Mouse (Mus musculus) fat pad, adult 2 months (tissue): ENCODE measurements around the gene Cpsf6.
A peak's percentile ranks its signal among the peaks of the same experiment; 100 is the strongest.

Experiments used
- DNase-seq: peaks from one replicate; pipeline ENCODE4 v3.0.0-alpha.2; 2011; ENCODE audit warnings: low read depth, low spot score; ENCODE audit errors: extremely low read depth

Gene Cpsf6

DNA sequence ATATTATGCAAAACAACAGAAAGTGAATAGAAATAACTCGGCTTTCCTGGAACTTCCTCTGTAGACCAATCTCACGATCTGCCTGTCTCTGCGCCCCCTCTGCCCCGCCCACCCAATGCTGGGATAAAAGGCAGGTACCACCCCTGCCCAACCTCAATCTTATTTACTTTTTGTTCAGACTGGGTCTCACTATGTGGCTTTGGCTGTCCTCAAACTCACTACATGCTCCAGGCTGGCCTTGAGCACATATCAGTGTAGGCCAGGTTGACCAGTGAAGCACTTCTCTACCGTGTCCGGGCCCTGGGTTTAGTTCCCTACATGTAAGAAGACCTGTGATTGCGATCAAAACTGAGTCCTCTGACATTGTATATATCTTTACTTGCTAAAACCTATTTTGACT is 40.6 kb downstream of the Cpsf6 start:
- DNase-seq, result no peak

DNA sequence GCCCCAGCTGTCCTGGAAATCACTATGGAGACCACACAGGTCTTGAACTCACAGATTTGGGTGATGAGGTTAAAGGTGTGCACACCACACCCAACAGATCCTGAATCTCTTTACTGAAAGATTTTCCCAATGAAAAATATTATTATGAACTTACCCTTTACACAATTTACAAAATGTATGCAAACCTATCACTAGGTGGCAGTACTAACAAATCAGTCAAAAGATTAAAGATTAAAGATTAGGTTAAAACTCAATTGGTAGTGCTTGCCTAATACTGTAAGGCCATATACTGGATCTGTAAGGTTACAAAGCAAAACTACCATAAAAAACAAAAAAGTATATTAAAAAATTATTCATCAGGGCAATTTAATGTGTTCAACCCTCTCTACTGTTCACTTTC is 41.9 kb downstream of the Cpsf6 start:
- no peak for DNase-seq

DNA sequence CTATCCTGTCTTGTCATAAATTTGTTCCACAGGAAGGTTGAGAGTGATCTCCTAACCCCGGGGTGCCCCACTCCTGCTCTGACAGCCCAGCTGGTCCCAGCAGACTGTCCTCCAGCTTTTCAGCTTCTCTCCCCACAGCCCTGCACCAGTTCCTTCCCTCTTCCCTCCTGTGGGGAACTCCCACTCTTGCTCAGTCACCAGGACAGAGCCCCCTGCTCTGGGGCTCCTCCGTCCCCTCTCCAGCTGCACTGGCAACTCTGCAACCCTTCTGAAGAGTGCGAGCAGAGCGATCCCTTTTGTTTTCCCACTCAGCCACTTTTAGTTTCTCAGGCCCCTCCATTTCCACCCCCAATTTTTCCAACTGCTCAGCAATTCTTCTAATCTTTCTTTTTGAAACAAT is 44.2 kb downstream of the Cpsf6 start:
- no peak for DNase-seq

DNA sequence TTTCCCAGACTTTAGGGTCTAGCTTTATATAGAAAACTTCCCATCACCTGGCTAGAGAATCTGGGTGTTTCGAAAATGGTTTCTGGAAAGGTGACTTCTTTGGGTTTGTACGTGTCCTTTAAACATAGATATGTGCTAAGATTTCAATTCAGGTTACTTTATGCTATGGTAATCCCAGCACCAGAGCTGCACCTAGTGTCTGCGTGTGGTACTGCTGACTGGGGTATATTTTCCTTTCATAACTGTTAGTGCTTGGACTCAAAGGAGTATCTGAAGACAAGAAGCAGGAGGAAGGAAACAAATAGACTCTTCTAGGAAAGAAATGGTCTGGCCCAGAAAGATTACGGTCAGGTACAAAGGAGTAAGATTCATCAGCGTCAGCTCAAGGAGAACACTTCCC is 49.3 kb downstream of the Cpsf6 start:
- no peak for DNase-seq

DNA sequence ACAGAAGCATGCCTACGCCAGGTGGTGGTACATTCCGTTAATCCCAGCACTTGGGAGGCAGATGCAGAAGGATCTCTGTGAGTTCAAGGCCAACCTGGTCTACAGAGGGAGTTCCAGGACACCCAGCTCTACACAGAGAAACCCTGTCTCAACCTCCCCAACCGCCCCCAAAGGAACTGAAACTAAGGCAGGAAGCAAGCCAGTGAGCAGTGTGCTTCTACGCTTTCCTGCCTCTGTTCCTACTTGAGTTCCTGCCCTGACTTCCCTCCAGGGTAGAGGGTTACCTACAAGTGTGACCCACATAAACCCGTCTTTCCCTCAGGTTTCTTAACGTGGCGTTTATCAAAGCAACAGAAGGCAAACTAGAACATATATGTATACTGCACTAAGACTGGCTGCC is 56.0 kb downstream of the Cpsf6 start:
- no peak for DNase-seq

DNA sequence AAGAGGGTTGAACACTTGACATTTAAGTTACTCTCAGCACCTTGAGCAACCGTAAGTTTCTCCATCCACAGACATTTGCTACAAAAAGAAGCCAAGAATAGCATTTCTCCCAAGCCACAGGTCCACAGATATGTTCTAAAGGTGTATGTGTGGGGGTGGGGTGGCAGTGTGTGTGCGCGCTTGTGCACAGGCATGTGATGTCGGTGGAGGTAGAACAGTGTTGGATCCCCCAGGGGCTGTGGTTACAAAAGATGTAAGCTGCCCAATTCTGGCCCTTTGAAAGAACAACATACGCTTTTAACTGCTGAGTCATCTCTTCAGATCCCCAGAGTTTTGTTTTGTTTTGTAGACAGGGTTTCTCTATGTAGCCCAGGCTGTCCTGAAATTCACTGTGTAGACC is 57.2 kb downstream of the Cpsf6 start:
- peak; percentile 59 for DNase-seq

DNA sequence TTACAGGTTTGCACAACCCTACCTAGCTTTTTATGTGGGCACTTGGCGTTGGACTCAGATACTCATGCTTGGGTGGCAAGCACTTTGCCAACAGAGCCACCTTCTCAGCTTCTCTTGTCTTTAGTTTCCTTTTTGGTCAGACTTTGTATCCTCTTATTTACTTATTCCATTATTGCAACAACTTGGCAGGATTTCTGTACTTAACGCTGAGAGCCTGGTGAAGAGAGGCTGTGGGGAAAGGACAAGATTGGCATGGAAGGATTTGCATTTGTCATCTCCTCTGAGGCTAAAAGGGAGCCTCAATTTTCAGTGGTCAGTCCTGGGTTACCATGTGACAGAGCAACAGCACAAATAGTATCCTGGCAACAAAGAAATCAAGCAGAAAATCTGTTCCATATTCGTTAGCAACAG is 59.2 kb downstream of the Cpsf6 start:
- no peak for DNase-seq

DNA sequence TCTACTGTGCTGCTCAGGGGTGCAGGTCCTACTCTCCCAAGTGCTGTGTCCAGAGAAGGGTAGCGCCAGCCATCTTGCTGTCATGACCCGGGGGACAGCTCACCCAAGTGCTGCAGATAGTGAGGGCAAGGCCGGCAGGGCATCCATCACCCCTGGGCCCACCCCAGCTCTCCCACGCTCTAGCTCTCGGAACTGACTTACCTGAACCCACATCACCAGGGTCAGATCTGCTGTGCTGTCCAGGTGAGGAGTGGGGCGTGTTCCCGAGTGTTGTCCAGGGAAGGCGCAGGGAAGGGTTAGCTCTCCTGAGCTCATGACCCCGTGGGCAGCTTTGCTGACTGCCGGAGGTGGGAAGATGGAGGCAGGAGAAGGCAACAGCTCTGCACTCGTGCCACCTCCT is 63.4 kb downstream of the Cpsf6 start:
- no peak for DNase-seq

DNA sequence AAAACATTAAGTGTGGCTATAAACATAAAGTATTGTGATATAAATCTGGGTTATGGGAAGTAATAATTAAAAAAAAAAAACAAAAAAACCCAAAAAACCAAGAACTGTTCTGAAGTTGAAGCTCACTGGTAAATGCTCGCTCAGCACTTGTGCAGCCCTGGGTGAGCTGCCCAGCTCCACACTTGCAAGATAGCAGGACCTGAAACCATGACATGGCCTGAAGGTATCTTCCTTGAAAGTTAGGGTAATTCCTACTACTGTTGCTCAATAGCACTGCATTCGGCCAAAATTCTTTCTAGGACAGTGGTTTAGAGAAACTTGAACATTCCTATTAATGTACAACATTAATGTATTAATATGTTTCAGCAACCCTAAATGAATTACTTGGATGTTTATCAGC is 66.7 kb downstream of the Cpsf6 start:
- no peak for DNase-seq

DNA sequence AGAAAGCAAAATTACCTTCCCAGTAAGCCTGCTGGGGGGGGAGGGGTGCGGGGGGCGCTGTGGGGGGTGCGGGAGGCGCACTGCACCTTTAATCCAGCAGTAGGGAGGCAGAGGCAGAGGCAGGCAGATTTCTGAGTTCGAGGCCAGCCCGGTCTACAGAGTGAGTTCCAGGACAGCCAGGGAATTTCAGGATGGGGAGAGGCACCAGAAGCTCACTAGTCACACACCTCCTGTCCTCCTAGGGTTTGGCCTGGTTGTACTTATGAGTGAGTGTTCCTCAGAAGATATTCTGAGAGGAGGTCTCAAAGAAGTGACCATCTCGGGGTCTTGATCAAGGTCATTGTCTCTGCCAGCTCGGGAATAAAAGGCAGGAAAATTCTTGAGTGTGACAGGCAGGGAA is 67.6 kb downstream of the Cpsf6 start:
- no peak for DNase-seq

DNA sequence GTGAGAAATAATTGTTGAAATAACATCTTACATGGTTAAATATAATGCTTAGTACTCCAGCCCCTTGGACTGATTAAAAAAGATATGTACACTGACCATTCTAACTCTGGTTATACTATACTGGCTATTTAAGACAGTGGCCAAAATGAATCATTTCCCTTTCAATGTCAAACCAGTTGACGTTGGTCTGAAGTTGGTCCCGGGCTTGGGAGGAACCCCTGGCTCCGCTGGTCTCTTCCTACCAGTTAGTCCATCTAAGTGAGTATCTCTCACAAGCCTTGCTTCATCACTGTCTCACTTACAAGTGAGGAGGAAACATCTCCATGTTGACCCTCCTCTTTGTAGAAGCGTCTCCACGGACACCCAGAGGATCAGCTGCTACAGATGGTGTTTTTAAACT is 75.4 kb downstream of the Cpsf6 start:
- no peak for DNase-seq

DNA sequence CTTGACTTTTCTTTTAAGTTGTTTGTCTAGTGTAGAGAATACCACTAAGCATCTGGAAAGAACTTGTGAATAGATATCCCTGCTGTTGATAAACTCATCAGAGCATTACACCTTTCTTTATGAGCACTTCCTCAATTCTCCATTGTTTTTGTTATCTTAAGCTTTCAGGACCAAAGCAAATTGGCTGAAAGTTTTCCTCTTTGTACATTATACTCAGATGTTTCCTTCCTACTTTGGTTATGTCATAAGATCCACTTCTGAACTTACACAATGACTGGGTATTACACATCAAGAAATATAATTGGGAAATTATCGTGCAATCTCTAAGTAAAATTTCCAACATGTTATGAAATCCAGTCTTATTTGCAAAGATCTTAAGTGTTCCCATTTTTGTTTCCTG is 78.1 kb downstream of the Cpsf6 start:
- DNase-seq, result no peak

DNA sequence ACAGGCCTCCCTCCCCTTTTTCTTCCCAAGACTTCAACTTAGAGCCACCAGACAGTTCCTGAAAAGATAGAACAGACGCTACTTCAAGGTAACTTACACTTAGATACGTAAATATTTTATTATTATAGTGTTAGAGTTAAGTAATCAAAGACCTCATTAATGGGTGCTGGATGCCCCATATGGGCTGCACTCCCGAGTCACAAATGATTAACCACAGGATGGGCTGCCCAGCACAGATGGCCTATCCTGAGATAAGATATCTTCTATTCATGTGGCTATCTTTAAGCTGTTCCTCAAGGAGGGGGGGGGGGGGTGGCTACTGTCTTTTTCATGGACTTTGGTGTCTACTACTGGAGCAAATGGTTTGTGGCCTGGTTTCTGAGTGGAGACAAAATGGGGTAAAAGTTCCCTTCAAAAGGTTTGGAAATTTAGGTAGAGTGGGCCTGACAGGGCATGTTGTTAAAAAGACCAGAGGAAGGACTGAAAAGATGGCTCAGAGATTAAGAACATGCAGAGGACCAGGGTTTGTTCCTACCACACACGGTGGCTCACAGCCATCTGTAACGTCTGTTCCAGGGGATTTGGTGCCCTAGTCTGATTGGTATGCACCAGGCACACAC is 79.8 kb downstream of the Cpsf6 start:
- no peak for DNase-seq

DNA sequence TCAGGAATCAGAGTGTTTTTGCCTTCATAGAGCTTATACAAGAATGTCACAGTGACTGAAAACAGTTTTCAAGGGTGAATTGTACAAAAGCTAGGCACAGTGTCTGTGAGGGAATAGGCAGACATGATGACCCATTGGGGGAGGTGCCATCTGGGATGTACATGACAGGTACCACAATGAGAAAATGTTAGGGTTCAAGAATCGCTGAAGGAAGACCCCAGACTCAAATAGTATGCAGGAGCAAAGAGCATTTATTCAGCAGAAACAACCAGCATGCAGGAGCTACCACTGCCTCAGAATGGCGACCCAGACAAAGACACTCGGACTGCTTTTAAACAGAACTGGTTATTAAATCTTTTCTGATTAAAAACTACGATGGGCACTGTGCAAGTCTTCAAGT is 80.7 kb downstream of the Cpsf6 start:
- no peak for DNase-seq

DNA sequence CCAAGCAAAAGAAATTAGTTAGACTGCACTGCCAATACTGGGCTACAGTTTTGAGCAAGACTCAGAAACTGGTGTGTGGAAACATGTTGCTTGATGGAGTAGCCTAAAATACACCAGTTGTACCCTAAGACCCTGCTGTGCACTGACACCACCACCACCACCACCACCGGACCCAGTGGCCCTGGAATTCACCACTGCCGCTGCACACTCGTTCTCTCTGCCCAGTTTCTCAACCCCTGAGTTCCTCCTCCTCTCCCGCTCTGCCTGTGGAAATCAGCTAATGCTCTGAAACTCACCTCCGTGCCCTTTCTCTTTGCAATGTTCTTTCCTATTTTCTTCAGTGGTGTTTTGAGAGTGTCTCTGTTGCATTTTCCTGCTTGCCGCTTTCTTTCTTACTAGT is 81.5 kb downstream of the Cpsf6 start:
- no peak for DNase-seq
